Mouse (Mus musculus) MEL (cell line): ENCODE measurements around the gene Cfap57. TPM values are rescaled to one million over a fixed set of nuclear protein-coding genes. Genes with fewer than 3 reads are reported as not detected.

Experiments used
- DNase-seq: peaks from one replicate; pipeline ENCODE4 v3.0.0; 2011; ENCODE audit warnings: low read depth, low spot score
- H3K27ac ChIP-seq: 2 replicates; pipeline ENCODE4 v1.5.1; 2012; ENCODE audit warnings: low read depth, mild to moderate bottlenecking, control low read depth, low read length, moderate library complexity; ENCODE audit not compliant: control insufficient read depth
- H3K27me3 ChIP-seq, 2 experiments: fragments of 150-350 bp in 1 of 2; sonication (generic) in 1 of 2; 2 replicates each; pipeline ENCODE4 v1.6.1; 2012; ENCODE audit warnings: low read length in 2 of 2, mild to moderate bottlenecking in 2 of 2, improper control_type of control experiment in 1 of 2, moderate library complexity in 1 of 2; ENCODE audit not compliant: insufficient read depth in 2 of 2, control insufficient read depth in 1 of 2
- H3K36me3 ChIP-seq, 2 experiments: 2 replicates each; pipeline ENCODE4 v1.6.1; 2012 to 2014; ENCODE audit warnings: low read length in 2 of 2, improper control_type of control experiment in 1 of 2, inconsistent platforms in 1 of 2, mild to moderate bottlenecking in 1 of 2; ENCODE audit not compliant: insufficient read depth in 2 of 2, control insufficient read depth in 1 of 2
- H3K4me1 ChIP-seq, 2 experiments: fragments of 150-350 bp in 1 of 2; sonication (generic) in 1 of 2; 2 replicates each; pipeline ENCODE4 v1.6.1; 2012; ENCODE audit warnings: low read length in 2 of 2, improper control_type of control experiment in 1 of 2, mild to moderate bottlenecking in 1 of 2; ENCODE audit not compliant: insufficient read depth in 2 of 2, control insufficient read depth in 1 of 2
- H3K4me3 ChIP-seq, 2 experiments: fragments of 150-350 bp in 1 of 2; sonication (generic) in 1 of 2; 2 replicates each; pipeline ENCODE4 v1.5.1; 2012; ENCODE audit warnings: low read depth in 2 of 2, low read length in 2 of 2, mild to moderate bottlenecking in 2 of 2, moderate library complexity in 2 of 2, control low read depth in 1 of 2, improper control_type of control experiment in 1 of 2; ENCODE audit not compliant: control insufficient read depth in 1 of 2, insufficient read depth in 1 of 2
- H3K79me2 ChIP-seq: 2 replicates; pipeline ENCODE4 v1.6.1; 2012; ENCODE audit warnings: mild to moderate bottlenecking, low read length, moderate library complexity; ENCODE audit not compliant: control insufficient read depth, poor library complexity, insufficient read depth
- H3K9ac ChIP-seq: 2 replicates; pipeline ENCODE4 v1.6.1; 2012; ENCODE audit warnings: low read depth, mild to moderate bottlenecking, control low read depth, low read length, moderate library complexity; ENCODE audit not compliant: control insufficient read depth, poor library complexity, severe bottlenecking
- H3K9me3 ChIP-seq: fragments of 150-350 bp; sonication (generic); replicated peaks from 2 replicates; pipeline ENCODE4 v1.6.1; 2012; ENCODE audit warnings: mild to moderate bottlenecking, low read length, improper control_type of control experiment, moderate library complexity; ENCODE audit not compliant: insufficient read depth
- CHD1 ChIP-seq: IDR thresholded peaks from 2 replicates; pipeline ENCODE4 v1.6.1; 2012; ENCODE audit warnings: low read depth, mild to moderate bottlenecking, inconsistent platforms, low read length, improper control_type of control experiment
- CHD2 ChIP-seq: IDR thresholded peaks from 2 replicates; pipeline ENCODE4 v1.6.1; 2011; ENCODE audit warnings: low read length, improper control_type of control experiment
- ELF1 ChIP-seq: IDR thresholded peaks from 2 replicates; pipeline ENCODE4 v1.6.1; 2014; ENCODE audit warnings: low read depth, mild to moderate bottlenecking, inconsistent platforms, low read length, improper control_type of control experiment, moderate library complexity
- HCFC1 ChIP-seq: IDR thresholded peaks from 2 replicates; pipeline ENCODE4 v1.6.1; 2012; ENCODE audit warnings: low read depth, mild to moderate bottlenecking, inconsistent platforms, low read length, improper control_type of control experiment, moderate library complexity
- MAZ ChIP-seq: IDR thresholded peaks from 2 replicates; pipeline ENCODE4 v1.6.1; 2012; ENCODE audit warnings: low read depth, mild to moderate bottlenecking, inconsistent platforms, low read length, improper control_type of control experiment
- MXI1 ChIP-seq: IDR thresholded peaks from 2 replicates; pipeline ENCODE4 v1.6.1; 2011; ENCODE audit warnings: mild to moderate bottlenecking, low read depth, low read length, improper control_type of control experiment
- MYC ChIP-seq: IDR thresholded peaks from 2 replicates; pipeline ENCODE4 v1.6.1; 2011; ENCODE audit warnings: low read depth, mild to moderate bottlenecking, low read length, improper control_type of control experiment, moderate library complexity
- NELFE ChIP-seq: IDR thresholded peaks from 2 replicates; pipeline ENCODE4 v1.6.1; 2011; ENCODE audit warnings: low read depth, low read length, improper control_type of control experiment
- NRF1 ChIP-seq: IDR thresholded peaks from 2 replicates; pipeline ENCODE4 v1.6.1; 2014; ENCODE audit warnings: low read depth, mild to moderate bottlenecking, inconsistent platforms, low read length, improper control_type of control experiment, moderate library complexity; ENCODE audit not compliant: poor library complexity, insufficient read depth, severe bottlenecking
- POLR2A ChIP-seq, 2 experiments: IDR thresholded peaks; 2 replicates each; pipeline ENCODE4 v1.6.1; 2011 to 2012; ENCODE audit warnings: low read length in 2 of 2, mild to moderate bottlenecking in 2 of 2, control low read depth in 1 of 2, improper control_type of control experiment in 1 of 2, low read depth in 1 of 2, moderate library complexity in 1 of 2; ENCODE audit not compliant: control insufficient read depth in 1 of 2, insufficient read depth in 1 of 2, poor library complexity in 1 of 2
- POLR2AphosphoS2 ChIP-seq: IDR thresholded peaks from 2 replicates; pipeline ENCODE4 v1.6.1; 2011; ENCODE audit warnings: low read length, improper control_type of control experiment
- POLR2AphosphoS5 ChIP-seq: IDR thresholded peaks from 2 replicates; pipeline ENCODE4 v1.6.1; 2012; ENCODE audit warnings: low read depth, borderline replicate concordance, mild to moderate bottlenecking, inconsistent platforms, low read length, moderate library complexity, mixed read lengths
- SIN3A ChIP-seq: IDR thresholded peaks from 2 replicates; pipeline ENCODE4 v1.6.1; 2012; ENCODE audit warnings: low read length, improper control_type of control experiment, inconsistent platforms
- TBP ChIP-seq: IDR thresholded peaks from 2 replicates; pipeline ENCODE4 v1.8.0; 2011; ENCODE audit warnings: low read depth, low read length, improper control_type of control experiment
- TCF12 ChIP-seq: IDR thresholded peaks from 2 replicates; pipeline ENCODE4 v1.6.1; 2014; ENCODE audit warnings: low read depth, mild to moderate bottlenecking, inconsistent platforms, low read length, improper control_type of control experiment, moderate library complexity
- UBTF ChIP-seq: IDR thresholded peaks from 2 replicates; pipeline ENCODE4 v1.6.1; 2012; ENCODE audit warnings: low read depth, mild to moderate bottlenecking, inconsistent platforms, low read length, improper control_type of control experiment, moderate library complexity, borderline replicate concordance; ENCODE audit not compliant: insufficient read depth
- polyA plus RNA-seq, 2 experiments: library from polyadenylated mRNA; stranded (reverse) in 1 of 2; unstranded in 1 of 2; fragments of >175 nt in 1 of 2; fragments of >200 nt in 1 of 2; gene quantifications; 2 replicates each; pipeline versions ENCODE4 v1.2.1 to v1.2.4; 2012; ENCODE audit warnings: low replicate concordance in 2 of 2, low read depth in 1 of 2; ENCODE audit not compliant: insufficient read length in 2 of 2, insufficient read depth in 1 of 2, missing spikeins in 1 of 2
- total RNA-seq: library from RNA; depleted of rRNA; stranded (reverse); fragments of 300-350 nt; gene quantifications from 2 replicates; pipeline ENCODE4 v1.2.3, GENCODE M21; 2012

The Cfap57 gene
- total and polyA plus RNA-seq, 3 experiments = not detected

DNA sequence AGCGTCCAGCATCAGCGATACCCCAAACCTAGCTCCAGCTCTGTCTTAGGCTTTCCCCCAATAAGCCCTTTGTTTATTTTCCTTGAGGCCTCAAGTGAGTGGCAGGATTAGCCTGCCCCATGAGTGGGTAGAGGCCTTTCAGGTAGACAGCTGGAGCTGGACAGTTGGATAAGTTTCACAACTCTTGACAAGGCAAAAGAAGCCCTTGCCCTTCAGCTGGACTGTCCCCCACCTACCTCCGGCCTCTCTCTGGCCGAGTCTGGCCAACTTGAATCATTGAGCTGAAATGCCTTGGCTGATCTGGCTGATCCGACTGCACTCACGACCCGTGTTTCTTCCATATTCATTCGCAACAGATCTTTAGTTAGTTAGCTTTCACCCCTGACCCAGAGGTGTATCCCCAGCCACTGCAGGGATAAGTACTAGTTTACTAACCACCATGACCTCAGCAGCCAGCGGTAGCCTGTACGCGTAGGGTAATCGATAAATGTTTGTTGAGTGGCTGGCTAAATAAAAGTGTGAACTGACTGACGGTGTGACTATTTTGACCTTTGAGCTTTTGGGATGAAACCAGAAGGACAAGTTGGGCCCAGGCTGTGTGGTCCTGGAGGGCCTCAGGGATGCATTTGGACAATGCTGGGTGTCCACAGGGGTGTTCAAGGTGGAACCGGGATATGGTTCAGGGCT lies 76.0 kb downstream of the Cfap57 start:
- Histone ChIP-seq H3K36me3 (no peaks in the 10 kb centered on the region), H3K27me3 (peaks cover 2 to 3% of the 10 kb centered on the region in 2 experiments; a peak in 2 of 4 replicates), H3K9ac (no peak overlapping the region), H3K79me2 (no peaks in the 10 kb centered on the region; the same call in 1 of the 2 replicates), H3K4me3 (no peak overlapping the region), H3K27ac (no peak overlapping the region), H3K4me1 (peaks cover 0 to 4% of the 10 kb centered on the region in 2 experiments; a peak in 2 of 4 replicates), H3K9me3 (no peaks in the 10 kb centered on the region)
- DNase-seq = peak; percentile 9
- TF ChIP-seq HCFC1 (no peak), MYC (no peak), CHD2 (no peak), MXI1 (no peak), CHD1 (no peak)

DNA sequence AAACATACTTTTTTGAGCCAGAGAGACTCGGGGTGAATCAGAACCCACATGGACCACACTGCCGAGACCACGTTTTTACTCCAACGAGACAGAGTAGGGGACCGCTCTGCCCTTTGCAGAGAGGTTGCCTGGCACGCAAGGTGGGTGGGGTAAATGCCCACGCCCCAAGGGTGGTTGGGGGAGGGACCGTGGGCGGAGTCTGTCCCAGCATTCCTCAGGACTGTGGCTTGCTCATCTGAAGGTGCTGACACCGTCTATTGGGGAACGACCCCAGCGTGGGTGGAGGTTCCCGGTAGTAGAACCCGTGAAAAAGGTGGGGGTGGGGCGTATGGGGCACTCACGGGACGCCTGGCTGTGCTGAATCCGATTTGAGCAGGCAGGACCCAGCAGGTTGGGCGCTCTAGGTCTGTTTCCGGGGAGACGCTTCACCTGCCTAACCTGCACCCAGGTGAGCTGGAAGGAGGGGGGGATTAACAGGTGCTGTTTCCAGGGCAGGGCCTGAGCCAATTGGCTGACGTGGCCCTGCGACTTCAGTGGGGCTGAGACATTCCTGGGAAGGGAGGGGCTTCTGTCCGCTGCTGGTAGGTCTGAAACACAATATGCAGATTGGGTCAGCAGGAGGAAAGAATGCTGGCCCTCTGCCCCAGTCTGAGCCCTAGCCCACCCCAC lies 76.9 kb downstream of the Cfap57 start, which contains the start of gene Tmem125:
TSS of gene Tmem125 (minus strand) at position 453 of the 669 bp plus-strand sequence.
- no peaks in the 10 kb centered on the region; the same call in 1 of the 2 replicates for H3K79me2 ChIP-seq
- DNase-seq = peak; percentile 83
- TF ChIP-seq POLR2AphosphoS2 = peak; percentile 73; the same call in 1 of the 2 replicates
- peak; percentile 52; the same call in 1 of the 2 replicates for TF ChIP-seq MAZ
- peak; percentile 33; the same call in 1 of the 2 replicates for TF ChIP-seq ELF1
- TF ChIP-seq MYC = no peak
- TF ChIP-seq UBTF = no peak
- peak in 1 of 2 experiments; percentile 72; a peak in 2 of 4 replicates for TF ChIP-seq POLR2A (IDR thresholded peaks at IDR 0.05; ENCODE audit: control insufficient read depth in 1 of 2, insufficient read depth in 1 of 2, low read depth in 1 of 2, low read length in 2 of 2, poor library complexity in 1 of 2)
- TF ChIP-seq MXI1 = peak; percentile 62
- TF ChIP-seq NELFE = peak; percentile 55
- TF ChIP-seq NRF1 = 0 out of 2 replicates have a peak, but pooled peaks have one; percentile 17
- no peak for TF ChIP-seq POLR2AphosphoS5
- TF ChIP-seq TCF12 = peak; percentile 25; the same call in 1 of the 2 replicates
- TF ChIP-seq TBP = peak; percentile 47; the same call in 1 of the 2 replicates
- 0 out of 2 replicates have a peak, but pooled peaks have one; percentile 27 for TF ChIP-seq SIN3A
- H3K9ac ChIP-seq = peak within 1 kb of the TSS; percentile 51
- peak within 1 kb of the TSS; percentile 57 to 95 for H3K4me3 ChIP-seq
- no peaks in the 10 kb centered on the region for H3K36me3 ChIP-seq
- peaks cover 2 to 6% of the 10 kb centered on the region in 2 experiments; a peak in 2 of 4 replicates for H3K27me3 ChIP-seq
- no peaks in the 10 kb centered on the region for H3K9me3 ChIP-seq
- peaks cover 0 to 4% of the 10 kb centered on the region in 2 experiments; a peak in 2 of 4 replicates for H3K4me1 ChIP-seq
- peak within 1 kb of the TSS; percentile 22; the same call in 1 of the 2 replicates for H3K27ac ChIP-seq
